Mouse (Mus musculus) limb, embryonic 11.5 days (tissue): Measurements from ENCODE around the gene Slco1a6. TPM values are rescaled to one million over a fixed set of nuclear protein-coding genes. Genes with fewer than 3 reads are reported as not detected.
"Not testable (repeated sequence)": the region's sequence is repeated elsewhere in the genome, so short reads cannot be mapped to it uniquely, and the experiment has no call there.

Experiments
- ATAC-seq: fragments of 200-750 bp; cut with Nextera tagmentation; 2 replicates; pipeline ENCODE4 v1.8.0; 2017; ENCODE audit warnings: low read depth; ENCODE audit not compliant: insufficient number of reproducible peaks, low FRiP score, low TSS enrichment
- DNase-seq: peaks from one replicate; pipeline ENCODE4 v3.0.0-alpha.2; 2015; ENCODE audit warnings: low spot score
- H3K27ac ChIP-seq: fragments of 300-500 bp; sonication (generic); replicated peaks from 2 replicates; pipeline ENCODE4 v1.5.1; 2014; ENCODE audit warnings: low read depth, mild to moderate bottlenecking, low read length
- H3K27me3 ChIP-seq: fragments of 300-500 bp; sonication (generic); 2 replicates; pipeline ENCODE4 v1.6.1; 2014; ENCODE audit warnings: mild to moderate bottlenecking, low read length, mixed read lengths; ENCODE audit not compliant: control insufficient read depth, insufficient read depth
- H3K36me3 ChIP-seq: fragments of 300-500 bp; sonication (generic); 2 replicates; pipeline ENCODE4 v1.6.1; 2014; ENCODE audit warnings: mild to moderate bottlenecking, low read length, moderate library complexity, mixed read lengths; ENCODE audit not compliant: control insufficient read depth, insufficient read depth
- H3K4me1 ChIP-seq: fragments of 300-500 bp; sonication (generic); 2 replicates; pipeline ENCODE4 v1.6.1; 2014; ENCODE audit warnings: low read length, mixed read lengths; ENCODE audit not compliant: control insufficient read depth, insufficient read depth
- H3K4me2 ChIP-seq: fragments of 300-500 bp; sonication (generic); 2 replicates; pipeline ENCODE4 v1.6.1; 2014; ENCODE audit warnings: low read depth, mild to moderate bottlenecking, moderate library complexity; ENCODE audit not compliant: severe bottlenecking
- H3K4me3 ChIP-seq: fragments of 300-500 bp; sonication (generic); 2 replicates; pipeline ENCODE4 v1.5.1; 2014; ENCODE audit warnings: low read depth, low read length
- H3K9ac ChIP-seq: fragments of 300-500 bp; sonication (generic); 2 replicates; pipeline ENCODE4 v1.6.1; 2014; ENCODE audit warnings: mild to moderate bottlenecking, low read length
- H3K9me3 ChIP-seq: fragments of 300-500 bp; sonication (generic); 2 replicates; pipeline ENCODE4 v1.6.1; 2016; ENCODE audit warnings: low read length; ENCODE audit not compliant: control insufficient read depth
- WGBS: fragments of 180-500 bp; shearing (Covaris S2); extraction: QIAGEN DNeasy Blood & Tissue Kit; methylation state at CpG from one replicate; pipeline ENCODE4 v1.1.7; 2014; 5-methylcytosine and 5-hydroxymethylcytosine counted together
- polyA plus RNA-seq: library from polyadenylated mRNA; unstranded; fragments of >200 nt; fragmentation: Nextera tagmentation; extraction: Ambion mirVana; gene quantifications from 2 replicates; pipeline ENCODE4 v1.2.1, GENCODE M21; 2014

The Slco1a6 gene
- polyA plus RNA-seq, 1 experiment from 2014 or later, result not detected

DNA sequence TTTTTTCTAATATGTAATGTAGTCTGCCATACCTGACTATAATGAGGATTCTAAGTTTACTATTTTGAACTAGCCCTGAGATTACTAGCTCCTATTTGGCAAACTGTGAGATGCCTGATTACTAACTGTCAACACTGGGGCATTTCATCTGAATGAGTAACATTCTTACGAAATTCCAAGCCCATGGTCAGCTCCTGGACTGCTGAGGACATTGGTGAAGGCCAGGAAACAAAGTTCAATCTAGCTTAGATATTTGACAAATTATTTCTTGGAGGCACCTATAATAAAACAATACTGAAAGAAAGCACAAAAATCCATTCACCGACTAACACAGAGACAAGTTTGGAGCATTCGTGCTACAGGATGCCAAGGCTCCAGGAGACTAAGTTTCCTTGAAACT lies 150.0 kb downstream of the Slco1a6 start:
- not testable (repeated sequence) for H3K4me1 ChIP-seq, DNase-seq, H3K4me2 ChIP-seq, H3K27ac ChIP-seq, H3K27me3 ChIP-seq, ATAC-seq, H3K9ac ChIP-seq, H3K4me3 ChIP-seq, H3K36me3 ChIP-seq, H3K9me3 ChIP-seq
- WGBS, result 84% methylated on average over 3 of the region's 3 CpGs

DNA sequence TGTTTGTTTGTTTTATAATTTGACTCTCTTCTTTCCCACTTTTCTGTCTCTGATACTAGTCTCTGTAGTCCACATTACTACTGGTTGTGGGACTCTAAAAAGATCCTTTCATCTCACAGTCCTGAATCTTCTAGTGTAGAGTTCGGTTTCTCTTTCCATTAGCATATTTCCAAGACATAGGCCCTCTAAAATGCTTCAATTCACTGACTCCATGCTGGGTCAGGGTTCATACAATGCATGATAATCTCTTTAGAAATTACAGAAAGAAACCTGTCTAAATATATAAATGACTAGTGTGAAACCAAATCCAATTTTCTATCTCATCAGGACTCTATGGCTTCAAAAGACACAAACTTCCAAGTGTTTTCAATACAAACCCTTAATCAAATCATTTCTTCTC lies 160.6 kb downstream of the Slco1a6 start:
- 90% methylated on average over 1 of the region's 1 CpGs for WGBS
- DNase-seq (no peak), ATAC-seq (no peak)
- H3K4me2 ChIP-seq, result no peak overlapping the region
- H3K9me3 ChIP-seq, result no peaks in the 10 kb centered on the region
- no peaks in the 10 kb centered on the region for H3K36me3 ChIP-seq
- H3K27me3 ChIP-seq, result no peaks in the 10 kb centered on the region
- no peak overlapping the region for H3K9ac ChIP-seq
- no peaks in the 10 kb centered on the region for H3K4me1 ChIP-seq
- H3K4me3 ChIP-seq, result no peak overlapping the region
- H3K27ac ChIP-seq, result no peak overlapping the region

DNA sequence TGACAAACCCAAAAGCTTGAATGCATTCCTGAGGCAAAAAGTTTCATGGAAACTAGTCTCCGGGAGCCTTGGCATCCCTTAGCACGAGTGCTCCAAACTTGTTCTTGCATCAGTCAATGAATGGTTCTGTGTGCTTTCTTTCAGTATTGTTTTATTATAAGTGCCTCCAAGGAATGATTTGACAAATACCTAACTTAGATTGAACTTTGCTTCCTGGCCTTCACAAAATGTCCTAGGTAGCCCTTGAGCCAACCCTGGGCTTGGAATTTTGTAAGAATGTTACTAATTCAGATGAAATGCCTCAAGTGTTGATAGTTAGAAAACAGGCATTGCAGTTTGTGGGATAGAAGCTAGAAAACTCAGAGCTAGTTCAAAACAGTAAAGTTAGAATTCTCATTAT lies 162.6 kb downstream of the Slco1a6 start:
- Histone ChIP-seq H3K4me2 (no peak overlapping the region), H3K9me3 (no peaks in the 10 kb centered on the region), H3K27me3 (no peaks in the 10 kb centered on the region), H3K36me3 (no peaks in the 10 kb centered on the region), H3K9ac (no peak overlapping the region), H3K4me3 (no peak overlapping the region), H3K4me1 (no peaks in the 10 kb centered on the region), H3K27ac (no peak overlapping the region)
- WGBS, result 92% methylated on average over 2 of the region's 2 CpGs
- no peak for DNase-seq
- no peak for ATAC-seq

DNA sequence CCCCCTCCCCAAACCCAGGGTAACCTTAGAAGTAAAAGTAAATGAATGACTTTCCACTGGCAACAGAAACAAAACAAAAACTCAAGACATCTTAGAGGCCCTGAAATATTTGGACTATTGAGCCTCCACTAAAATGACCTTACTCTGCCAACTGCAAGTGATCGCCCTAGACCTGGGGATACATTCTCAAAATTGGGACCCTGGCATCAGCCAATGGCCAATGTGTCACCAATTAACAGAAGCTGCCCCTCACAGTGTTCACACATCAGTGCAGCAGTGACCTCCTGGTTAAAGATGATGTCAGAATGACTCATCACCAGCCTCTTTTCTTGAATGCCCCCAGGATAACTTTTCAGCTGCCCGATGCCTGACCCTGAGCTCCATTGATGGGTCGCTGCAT lies 166.4 kb downstream of the Slco1a6 start:
- 92% methylated on average over 3 of the region's 3 CpGs for WGBS
- Histone ChIP-seq H3K9me3 (no peaks in the 10 kb centered on the region), H3K4me3 (no peak overlapping the region), H3K27me3 (no peaks in the 10 kb centered on the region), H3K36me3 (no peaks in the 10 kb centered on the region), H3K4me2 (no peak overlapping the region), H3K27ac (no peak overlapping the region), H3K4me1 (no peaks in the 10 kb centered on the region), H3K9ac (no peak overlapping the region)
- DNase-seq (no peak), ATAC-seq (no peak)

DNA sequence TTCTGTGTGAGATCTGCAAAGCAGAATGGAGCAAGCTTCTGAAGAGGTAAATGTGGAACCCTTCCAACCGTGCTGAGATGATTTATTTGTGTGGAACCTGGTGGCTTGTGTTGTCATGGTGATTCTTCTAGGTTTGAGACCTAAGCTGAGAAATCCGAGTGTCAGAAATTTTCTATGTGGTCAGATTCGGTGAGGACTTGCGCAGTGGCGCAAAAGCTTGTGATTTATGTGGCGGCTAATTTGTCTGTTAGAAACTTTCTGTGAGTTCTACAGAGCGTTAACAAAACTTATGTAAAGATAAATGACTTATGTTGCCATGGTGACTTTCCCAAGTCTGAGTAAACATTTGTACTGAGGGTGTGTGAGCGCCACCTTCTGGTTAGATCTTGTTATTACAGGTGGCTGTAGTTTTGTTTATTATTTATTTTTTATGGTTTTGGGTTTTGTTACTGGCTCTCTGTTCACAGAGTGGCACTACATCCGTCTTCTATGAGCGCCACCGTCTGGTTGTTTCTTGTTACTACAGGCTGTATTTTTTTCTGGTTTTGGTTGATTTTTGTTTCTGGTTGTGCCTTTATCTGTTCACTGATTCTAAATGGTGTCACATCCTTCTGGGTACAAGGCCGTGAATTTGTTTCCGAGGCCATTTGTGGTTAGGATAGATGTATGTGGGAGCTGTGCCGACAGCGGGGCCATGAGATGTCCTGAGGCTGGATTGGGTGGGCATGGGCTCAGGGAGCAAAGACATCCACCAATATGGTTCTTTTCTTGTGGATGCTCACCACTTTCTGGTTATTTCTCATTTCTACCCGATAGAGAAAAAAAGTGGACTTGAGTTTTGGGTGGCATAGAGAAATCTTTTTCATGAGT lies 167.8 kb downstream of the Slco1a6 start:
- no peak overlapping the region for H3K4me3 ChIP-seq
- H3K9me3 ChIP-seq, result no peaks in the 10 kb centered on the region
- H3K27me3 ChIP-seq, result no peaks in the 10 kb centered on the region
- H3K9ac ChIP-seq, result no peak overlapping the region
- ATAC-seq (peak; percentile 45), DNase-seq (peak; percentile 63)
- H3K4me1 ChIP-seq, result no peaks in the 10 kb centered on the region
- H3K27ac ChIP-seq, result no peak overlapping the region
- no peak overlapping the region for H3K4me2 ChIP-seq
- 54% methylated on average over 16 of the region's 16 CpGs for WGBS
- H3K36me3 ChIP-seq, result no peaks in the 10 kb centered on the region

DNA sequence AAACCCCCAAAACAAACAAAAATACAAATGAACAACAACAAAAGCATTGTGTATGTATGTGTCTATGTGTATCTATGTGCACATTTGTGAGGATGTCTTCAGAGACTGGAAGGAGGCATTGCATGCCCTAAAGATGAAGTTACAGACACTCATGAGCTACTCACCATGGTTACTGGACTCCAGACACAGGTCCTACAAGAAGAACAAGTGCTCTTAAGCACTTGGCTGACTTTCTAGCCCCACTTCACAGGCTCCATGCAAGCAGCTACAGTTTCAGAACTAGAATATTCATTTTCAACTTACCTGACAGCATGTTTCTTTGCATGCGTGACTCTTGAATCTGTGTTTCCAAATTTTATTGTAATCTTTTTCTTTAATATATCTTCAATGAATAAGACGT lies 172.6 kb downstream of the Slco1a6 start:
- Histone ChIP-seq H3K36me3 (no peaks in the 10 kb centered on the region), H3K9ac (no peak overlapping the region), H3K9me3 (no peaks in the 10 kb centered on the region), H3K4me1 (no peaks in the 10 kb centered on the region), H3K27ac (no peak overlapping the region), H3K4me3 (no peak overlapping the region), H3K4me2 (no peak overlapping the region), H3K27me3 (no peaks in the 10 kb centered on the region)
- DNase-seq (no peak), ATAC-seq (no peak)
- WGBS, result 75% methylated on average over 2 of the region's 2 CpGs

Other genes with a start within 250 kb of the Slco1a6 start
- 0.07 and 0.28 TPM in 2 replicates for gene Gm6614, start 197.1 kb downstream of the Slco1a6 start, polyA plus RNA-seq
- gene Iapp, start 89.9 kb upstream of the Slco1a6 start, polyA plus RNA-seq, result not detected in 2 replicates
- not detected in 2 replicates for gene Slco1a5, start 114.5 kb upstream of the Slco1a6 start, polyA plus RNA-seq
- 16.0 and 16.3 TPM in 2 replicates for gene Pyroxd1, start 137.1 kb upstream of the Slco1a6 start, polyA plus RNA-seq
- 32.0 and 32.3 TPM in 2 replicates for gene Recql, start 178.6 kb upstream of the Slco1a6 start, polyA plus RNA-seq
- 126 and 130 TPM in 2 replicates for gene Golt1b, start 178.7 kb upstream of the Slco1a6 start, polyA plus RNA-seq
- gene Spx, start 204.9 kb upstream of the Slco1a6 start, polyA plus RNA-seq, result 0.52 and 0.65 TPM in 2 replicates